In genomic region chr2:24852408-24852807, GRCm38 (mm10) we compare ENCODE assay signal across 9 mouse cellular contexts.
DNase-seq lines count a peak whose midpoint lies in the region; ATAC-seq and TF ChIP-seq lines count a peak whose summit lies in the region.
"Had no signal": no experiment of that assay in that cellular context is flagged by ENCODE, and none has a peak within 500 bp of the region (broad histone marks: within the 10 kb centered on the region; RNA-seq: fewer than 3 reads in every experiment).

No protein-coding gene starts in this region.

- peak; percentile 65 for DNase-seq in forebrain, embryonic 14.5 days (ENCODE audit: low spot score)
- peak; percentile 61 for DNase-seq in lung, embryonic 14.5 days
- no peak for DNase-seq in lung, postnatal 14 days
- DNase-seq in cerebellum, adult 9-11 months = peak; percentile 27
- no peak for DNase-seq in spleen, adult 18-20 months
- DNase-seq in left cerebral cortex, postnatal 10 days (ENCODE audit: extremely low spot score in 1 of 2, low spot score in 2 of 2) = no peak

- no peak overlapping the region for H3K9ac ChIP-seq in forebrain, embryonic 14.5 days (ENCODE audit: low read length)
- no peak overlapping the region for H3K9ac ChIP-seq in forebrain, embryonic 13.5 days
- H3K9ac ChIP-seq in lung, embryonic 14.5 days = no peak overlapping the region

- TF ChIP-seq CTCF in lung, embryonic 14.5 days (IDR thresholded peaks at IDR 0.05; ENCODE audit: low read depth) = peak; percentile 68

- no peaks in the 10 kb centered on the region for H3K27me3 ChIP-seq in forebrain, embryonic 14.5 days (replicated peaks; ENCODE audit: control insufficient read depth, insufficient read depth, low read length)
- no peaks in the 10 kb centered on the region for H3K27me3 ChIP-seq in forebrain, embryonic 13.5 days
- no peaks in the 10 kb centered on the region for H3K27me3 ChIP-seq in lung, embryonic 14.5 days (ENCODE audit: insufficient read depth, low read length)

- H3K4me3 ChIP-seq in forebrain, embryonic 14.5 days (ENCODE audit: low read depth, low read length) = no peak overlapping the region
- no peak overlapping the region for H3K4me3 ChIP-seq in forebrain, embryonic 13.5 days
- no peak overlapping the region for H3K4me3 ChIP-seq in lung, embryonic 14.5 days (ENCODE audit: low read depth, low read length)
- H3K4me3 ChIP-seq: myocyte had no signal

- no peaks in the 10 kb centered on the region for H3K4me1 ChIP-seq in forebrain, embryonic 14.5 days (ENCODE audit: control insufficient read depth, insufficient read depth, low read length)
- H3K4me1 ChIP-seq in forebrain, embryonic 13.5 days = no peaks in the 10 kb centered on the region
- H3K4me1 ChIP-seq in lung, embryonic 14.5 days (ENCODE audit: insufficient read depth) = no peaks in the 10 kb centered on the region

- WGBS in forebrain, embryonic 14.5 days = 74% methylated on average over 5 of the region's 5 CpGs
- WGBS in forebrain, embryonic 13.5 days = 69% methylated on average over 5 of the region's 5 CpGs
- WGBS in lung, embryonic 14.5 days = 79% methylated on average over 5 of the region's 5 CpGs

- ATAC-seq in forebrain, embryonic 14.5 days = no peak
- ATAC-seq in forebrain, embryonic 13.5 days = no peak
- no peak for ATAC-seq in lung, embryonic 14.5 days (ENCODE audit: insufficient read depth)
- peak; percentile 67; the same call in 1 of the 2 replicates for ATAC-seq in megakaryocyte-erythroid progenitor cell, adult 5-6 weeks (replicated peaks; ENCODE audit: low FRiP score, low TSS enrichment, poor library complexity, severe bottlenecking)

- no peak overlapping the region for H3K4me2 ChIP-seq in forebrain, embryonic 14.5 days (ENCODE audit: low read length)
- H3K4me2 ChIP-seq in forebrain, embryonic 13.5 days = no peak overlapping the region
- H3K4me2 ChIP-seq in lung, embryonic 14.5 days = no peak overlapping the region

- H3K27ac ChIP-seq in forebrain, embryonic 14.5 days (ENCODE audit: low read depth, low read length) = no peak overlapping the region
- no peak overlapping the region for H3K27ac ChIP-seq in forebrain, embryonic 13.5 days
- no peak overlapping the region for H3K27ac ChIP-seq in lung, embryonic 14.5 days (ENCODE audit: low read depth)

- intact Hi-C loops in left cerebral cortex, postnatal 10 days (cut with DNase I) = no loop called here

- peaks cover 72% of the 10 kb centered on the region for H3K36me3 ChIP-seq in forebrain, embryonic 14.5 days (ENCODE audit: control insufficient read depth, insufficient read depth, low read length)
- peaks cover 73% of the 10 kb centered on the region for H3K36me3 ChIP-seq in forebrain, embryonic 13.5 days (ENCODE audit: poor library complexity, severe bottlenecking)
- H3K36me3 ChIP-seq in lung, embryonic 14.5 days (ENCODE audit: insufficient read depth) = peaks cover 86% of the 10 kb centered on the region

- H3K9me3 ChIP-seq in forebrain, embryonic 14.5 days (replicated peaks; ENCODE audit: control insufficient read depth, low read length) = no peaks in the 10 kb centered on the region
- no peaks in the 10 kb centered on the region for H3K9me3 ChIP-seq in forebrain, embryonic 13.5 days (replicated peaks)
- H3K9me3 ChIP-seq in lung, embryonic 14.5 days (ENCODE audit: low read depth, low read length) = no peaks in the 10 kb centered on the region

Comparison
In these comparisons a context has a peak if more than half of its experiments do, and no peak if none do; other contexts are left out.
1. DNase-seq: peak in forebrain, embryonic 14.5 days (single experiment), lung, embryonic 14.5 days (single experiment) and cerebellum, adult 9-11 months (single experiment); none in lung, postnatal 14 days (single experiment), spleen, adult 18-20 months (0 of 2) and left cerebral cortex, postnatal 10 days (0 of 2).